Mouse (Mus musculus): ENCODE data around the gene Ppp1r1a. TPM values are rescaled to one million over a fixed set of nuclear protein-coding genes. Genes with fewer than 3 reads are reported as not detected.
A peak's percentile ranks its signal among the peaks of the same experiment; 100 is the strongest.

The Ppp1r1a gene
- total and polyA plus RNA-seq, 2 experiments from 2014 or later: 109 to 206 TPM

DNA sequence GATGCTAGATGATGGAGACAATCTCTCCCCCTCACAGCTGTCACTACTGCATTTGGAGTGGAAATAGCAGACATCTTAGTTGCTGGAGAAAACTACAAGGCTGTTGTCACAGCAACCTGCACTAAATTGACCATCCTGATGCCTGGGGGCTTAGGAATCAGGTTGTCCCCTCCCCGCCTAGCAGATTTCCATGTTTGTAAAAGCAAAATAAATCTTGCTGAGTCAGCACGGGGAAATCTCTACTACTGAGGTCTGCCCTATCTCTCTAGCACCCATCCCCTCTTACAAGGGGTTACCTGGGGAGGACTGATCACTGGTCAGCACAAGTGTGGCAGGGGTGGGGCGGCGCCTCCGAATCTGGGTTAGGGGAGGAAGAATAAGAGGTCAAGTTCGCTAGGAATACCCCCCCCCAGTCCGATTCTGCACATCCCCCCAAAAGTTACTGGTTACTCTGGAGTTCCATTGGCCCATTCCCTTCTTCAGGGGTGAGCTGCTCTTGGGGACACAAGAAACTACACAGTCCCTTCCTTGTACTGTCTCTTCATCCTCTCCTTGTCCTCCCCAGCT is 3.7 kb downstream of the Ppp1r1a start:
- no peak for DNase-seq
- no peaks in the 10 kb centered on the region for H3K27me3 ChIP-seq (ENCODE audit: insufficient read depth, low read length)
- 89% methylated on average over 7 of the region's 7 CpGs for WGBS
- H3K9me3 ChIP-seq (ENCODE audit: low read length): no peaks in the 10 kb centered on the region
- ATAC-seq: no peak
- H3K9ac ChIP-seq: no peak overlapping the region
- H3K4me2 ChIP-seq (ENCODE audit: low read depth): no peak overlapping the region
- H3K4me3 ChIP-seq (ENCODE audit: low read depth, low read length): no peak overlapping the region
- TF ChIP-seq CTCF (IDR thresholded peaks at IDR 0.05; ENCODE audit: low read depth): no peak
- peaks cover 11% of the 10 kb centered on the region for H3K36me3 ChIP-seq (ENCODE audit: insufficient read depth)
- no peaks in the 10 kb centered on the region for H3K4me1 ChIP-seq (ENCODE audit: insufficient read depth)
- H3K27ac ChIP-seq (ENCODE audit: low read depth, low read length): no peak overlapping the region

DNA sequence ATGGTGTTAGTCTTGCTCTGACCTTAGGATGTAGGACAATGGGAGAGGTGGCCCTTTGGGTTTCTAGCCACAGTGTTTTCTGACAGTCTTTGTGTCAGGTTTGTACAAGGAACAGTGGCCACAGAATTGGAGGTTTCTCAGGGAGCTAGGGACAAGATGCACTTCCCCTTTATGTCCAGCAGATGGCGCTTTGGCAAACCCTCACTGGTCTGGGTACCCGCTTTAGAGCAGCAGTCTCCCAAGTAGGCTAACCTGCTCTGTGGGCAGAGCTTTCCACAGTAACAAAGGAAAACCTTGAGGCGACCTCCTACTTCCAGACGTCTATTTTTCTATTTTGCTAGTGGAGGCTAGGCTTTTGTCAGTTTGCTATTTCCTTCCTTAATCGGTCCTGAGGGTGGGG is 7.4 kb downstream of the Ppp1r1a start:
- TF ChIP-seq CTCF (IDR thresholded peaks at IDR 0.05; ENCODE audit: low read depth): peak; percentile 96
- Histone ChIP-seq H3K36me3 (ENCODE audit: insufficient read depth) (peaks cover 29% of the 10 kb centered on the region), H3K27ac (ENCODE audit: low read depth, low read length) (peak overlapping the region; percentile 45), H3K4me3 (ENCODE audit: low read depth, low read length) (no peak overlapping the region), H3K4me1 (ENCODE audit: insufficient read depth) (no peaks in the 10 kb centered on the region), H3K9me3 (ENCODE audit: low read length) (no peaks in the 10 kb centered on the region), H3K27me3 (ENCODE audit: insufficient read depth, low read length) (no peaks in the 10 kb centered on the region), H3K4me2 (ENCODE audit: low read depth) (no peak overlapping the region), H3K9ac (no peak overlapping the region)
- ATAC-seq: peak; percentile 87
- 6% methylated on average over 5 of the region's 5 CpGs for WGBS
- peak; percentile 88 for DNase-seq

GRCm38 (mm10) chr15:103523156-103523555 is 14.6 kb downstream of the Ppp1r1a start:
- Histone ChIP-seq H3K27me3 (ENCODE audit: insufficient read depth, low read length) (no peaks in the 10 kb centered on the region), H3K36me3 (ENCODE audit: insufficient read depth) (peaks cover 34% of the 10 kb centered on the region), H3K4me1 (ENCODE audit: insufficient read depth) (peaks cover 19% of the 10 kb centered on the region), H3K27ac (ENCODE audit: low read depth, low read length) (peak overlapping the region; percentile 73), H3K9ac (no peak overlapping the region), H3K4me3 (ENCODE audit: low read depth, low read length) (no peak overlapping the region), H3K4me2 (ENCODE audit: low read depth) (no peak overlapping the region), H3K9me3 (ENCODE audit: low read length) (no peaks in the 10 kb centered on the region)
- ATAC-seq: peak; percentile 42
- peak; percentile 68 for DNase-seq
- no peak for TF ChIP-seq CTCF (IDR thresholded peaks at IDR 0.05; ENCODE audit: low read depth)
- 28% methylated on average over 3 of the region's 3 CpGs for WGBS

GRCm38 (mm10) chr15:103522458-103523099 is 15.2 kb downstream of the Ppp1r1a start:
- Histone ChIP-seq H3K36me3 (ENCODE audit: insufficient read depth) (peaks cover 31% of the 10 kb centered on the region), H3K27me3 (ENCODE audit: insufficient read depth, low read length) (no peaks in the 10 kb centered on the region), H3K27ac (ENCODE audit: low read depth, low read length) (peak overlapping the region; percentile 73), H3K4me3 (ENCODE audit: low read depth, low read length) (no peak overlapping the region), H3K4me2 (ENCODE audit: low read depth) (no peak overlapping the region), H3K9ac (no peak overlapping the region), H3K4me1 (ENCODE audit: insufficient read depth) (peaks cover 23% of the 10 kb centered on the region), H3K9me3 (ENCODE audit: low read length) (no peaks in the 10 kb centered on the region)
- no peak for TF ChIP-seq CTCF (IDR thresholded peaks at IDR 0.05; ENCODE audit: low read depth)
- ATAC-seq (peak; percentile 62), DNase-seq (peak; percentile 34)
- 61% methylated on average over 3 of the region's 3 CpGs for WGBS

- Histone ChIP-seq H3K4me2 (ENCODE audit: low read depth) (0 out of 2 replicates have a peak overlapping the region, but pooled peaks have one; percentile 1), H3K9ac (no peak overlapping the region), H3K36me3 (ENCODE audit: insufficient read depth) (peaks cover 17% of the 10 kb centered on the region; the same call in 1 of the 2 replicates), H3K4me3 (ENCODE audit: low read depth, low read length) (no peak overlapping the region), H3K4me1 (ENCODE audit: insufficient read depth) (peaks cover 36% of the 10 kb centered on the region), H3K27me3 (ENCODE audit: insufficient read depth, low read length) (no peaks in the 10 kb centered on the region), H3K9me3 (ENCODE audit: low read length) (no peaks in the 10 kb centered on the region), H3K27ac (ENCODE audit: low read depth, low read length) (peak overlapping the region; percentile 63)
- peak; percentile 60 for DNase-seq
- 11% methylated on average over 4 of the region's 4 CpGs for WGBS
- peak; percentile 17; the same call in 1 of the 2 replicates for TF ChIP-seq CTCF (IDR thresholded peaks at IDR 0.05; ENCODE audit: low read depth)
- peak; percentile 38 for ATAC-seq
These were observed 18.1 kb downstream of the Ppp1r1a start for GRCm38 (mm10) chr15:103519386-103520378.

DNA sequence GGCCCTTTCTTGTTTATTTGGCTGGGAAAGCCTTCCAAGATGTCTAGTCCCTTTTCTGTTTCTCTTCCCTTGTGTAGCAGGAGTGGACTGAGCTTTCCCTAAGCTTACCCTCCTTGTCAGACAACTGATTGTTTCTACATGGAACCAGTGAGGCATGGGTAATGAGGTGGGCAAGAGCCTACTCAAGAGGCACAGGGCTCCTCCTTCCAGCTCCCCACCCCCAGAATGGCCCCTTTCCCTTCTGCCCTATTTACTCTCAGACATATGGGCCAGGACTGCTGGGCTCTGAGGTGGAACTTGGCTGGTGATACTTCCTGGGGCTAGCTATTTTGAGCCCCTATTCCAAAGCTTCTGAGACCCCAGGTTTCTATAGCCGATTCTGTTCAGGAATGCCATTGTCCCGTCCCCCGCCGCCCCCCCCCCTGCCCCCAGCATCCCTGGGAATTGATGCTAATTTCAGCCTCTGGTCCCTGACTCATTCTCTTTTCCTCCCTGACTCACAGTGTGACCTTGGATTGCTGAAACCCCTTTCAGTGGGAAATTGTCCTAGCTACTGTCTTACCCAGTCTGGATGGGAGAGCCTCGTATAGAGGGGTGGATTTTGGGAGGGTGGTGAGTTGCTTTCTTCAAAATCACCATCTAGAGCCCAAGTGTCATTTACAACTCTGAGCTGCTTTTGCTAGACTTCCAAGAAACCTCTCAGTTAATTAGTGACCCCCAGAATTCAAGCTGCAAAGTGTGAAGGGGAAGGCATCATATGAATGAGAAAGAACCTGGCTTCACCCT is 19.0 kb downstream of the Ppp1r1a start:
- no peak overlapping the region for H3K4me2 ChIP-seq (ENCODE audit: low read depth)
- no peaks in the 10 kb centered on the region for H3K27me3 ChIP-seq (ENCODE audit: insufficient read depth, low read length)
- no peaks in the 10 kb centered on the region for H3K9me3 ChIP-seq (ENCODE audit: low read length)
- H3K4me3 ChIP-seq (ENCODE audit: low read depth, low read length): no peak overlapping the region
- H3K36me3 ChIP-seq (ENCODE audit: insufficient read depth): peaks cover 9% of the 10 kb centered on the region; the same call in 1 of the 2 replicates
- 2% methylated on average over 5 of the region's 5 CpGs for WGBS
- no peak for TF ChIP-seq CTCF (IDR thresholded peaks at IDR 0.05; ENCODE audit: low read depth)
- H3K4me1 ChIP-seq (ENCODE audit: insufficient read depth): peaks cover 39% of the 10 kb centered on the region
- ATAC-seq: peak; percentile 21
- no peak overlapping the region for H3K9ac ChIP-seq
- peak overlapping the region; percentile 63 for H3K27ac ChIP-seq (ENCODE audit: low read depth, low read length)
- DNase-seq: peak; percentile 64
